Mouse (Mus musculus): ENCODE results near the gene Gtf2ird1.

- TF ChIP-seq CTCF (conservative IDR thresholded peaks at IDR 0.05; ENCODE audit: low read length) (no peak), NANOG (IDR thresholded peaks at IDR 0.05; ENCODE audit: borderline replicate concordance, low read length) (no peak), POU5F1 (IDR thresholded peaks at IDR 0.05; ENCODE audit: borderline replicate concordance, low read length) (no peak)
Measured at GRCm38 (mm10) chr5:134423930-134424329, 32.6 kb downstream of the Gtf2ird1 start.
